ENCODE assay signal across 19 mouse cellular contexts in genomic region chr5:120286787-120287186, GRCm38 (mm10).
DNase-seq lines count a peak whose midpoint lies in the region; ATAC-seq lines count a peak whose summit lies in the region.
"Had no signal": no experiment of that assay in that cellular context is flagged by ENCODE, and none has a peak within 500 bp of the region (broad histone marks: within the 10 kb centered on the region; RNA-seq: fewer than 3 reads in every experiment).

No protein-coding gene starts in this region.

- H3K27ac ChIP-seq in forebrain, embryonic 10.5 days = peak overlapping the region; percentile 77
- no peak overlapping the region for H3K27ac ChIP-seq in forebrain, embryonic 12.5 days
- H3K27ac ChIP-seq in neural tube, embryonic 14.5 days (ENCODE audit: low read depth, low read length) = no peak overlapping the region
- peak overlapping the region; percentile 65 for H3K27ac ChIP-seq in midbrain, embryonic 14.5 days (replicated peaks; ENCODE audit: low read depth, low read length)
- H3K27ac ChIP-seq: embryonic facial prominence, embryonic 15.5 days; forebrain, embryonic 13.5 days; hindbrain, embryonic 15.5 days; limb, embryonic 15.5 days; neural tube, embryonic 12.5 days had no signal

- no peak overlapping the region for H3K4me2 ChIP-seq in forebrain, embryonic 12.5 days
- no peak overlapping the region for H3K4me2 ChIP-seq in neural tube, embryonic 14.5 days (ENCODE audit: low read depth, low read length)
- H3K4me2 ChIP-seq in midbrain, embryonic 14.5 days (ENCODE audit: low read length) = no peak overlapping the region
- H3K4me2 ChIP-seq: embryonic facial prominence, embryonic 15.5 days; forebrain, embryonic 13.5 days; hindbrain, embryonic 15.5 days; limb, embryonic 15.5 days; neural tube, embryonic 12.5 days had no signal

- peaks cover 14% of the 10 kb centered on the region for H3K9me3 ChIP-seq in forebrain, embryonic 10.5 days
- no peaks in the 10 kb centered on the region for H3K9me3 ChIP-seq in forebrain, embryonic 12.5 days
- H3K9me3 ChIP-seq in neural tube, embryonic 14.5 days (ENCODE audit: control insufficient read depth, low read length) = no peaks in the 10 kb centered on the region
- no peaks in the 10 kb centered on the region for H3K9me3 ChIP-seq in midbrain, embryonic 14.5 days (ENCODE audit: control insufficient read depth, low read length)
- H3K9me3 ChIP-seq: hindbrain, embryonic 15.5 days; limb, embryonic 15.5 days had no signal

- ATAC-seq in forebrain, embryonic 12.5 days (ENCODE audit: low FRiP score) = no peak
- peak; percentile 32; the same call in 1 of the 2 replicates for ATAC-seq in neural tube, embryonic 14.5 days (ENCODE audit: low read depth)
- peak; percentile 17; the same call in 1 of the 2 replicates for ATAC-seq in midbrain, embryonic 14.5 days (ENCODE audit: low FRiP score, low TSS enrichment)
- ATAC-seq: activated CD4-positive, CD25-positive, alpha-beta regulatory T cell, adult 4 months; forebrain, embryonic 13.5 days; Patski had no signal

- no peak overlapping the region for H3K4me3 ChIP-seq in forebrain, embryonic 10.5 days
- no peak overlapping the region for H3K4me3 ChIP-seq in forebrain, embryonic 12.5 days (replicated peaks)
- no peak overlapping the region for H3K4me3 ChIP-seq in neural tube, embryonic 14.5 days (ENCODE audit: low read depth, low read length)
- H3K4me3 ChIP-seq in midbrain, embryonic 14.5 days (replicated peaks; ENCODE audit: low read depth, low read length) = no peak overlapping the region
- H3K4me3 ChIP-seq: embryonic facial prominence, embryonic 15.5 days; forebrain, embryonic 13.5 days; hindbrain, embryonic 15.5 days; limb, embryonic 15.5 days; neural tube, embryonic 12.5 days had no signal

- H3K27me3 ChIP-seq in forebrain, embryonic 10.5 days (ENCODE audit: poor library complexity, severe bottlenecking) = peaks cover 82% of the 10 kb centered on the region
- peaks cover 72% of the 10 kb centered on the region for H3K27me3 ChIP-seq in forebrain, embryonic 12.5 days
- no peaks in the 10 kb centered on the region for H3K27me3 ChIP-seq in neural tube, embryonic 14.5 days (ENCODE audit: control insufficient read depth, insufficient read depth, low read length)
- 0 out of 2 replicates have a peak, but pooled peaks cover 9% of the 10 kb centered on the region for H3K27me3 ChIP-seq in midbrain, embryonic 14.5 days (ENCODE audit: control insufficient read depth, insufficient read depth, low read length)
- H3K27me3 ChIP-seq: hindbrain, embryonic 15.5 days had no signal

- no peak for DNase-seq in forebrain, embryonic 10.5 days (ENCODE audit: extremely low spot score, low spot score)
- no peak for DNase-seq in neural tube, embryonic 10.5 days (ENCODE audit: extremely low spot score, low spot score)
- DNase-seq in midbrain, embryonic 14.5 days = no peak
- DNase-seq in left cerebral cortex, adult 9 months (ENCODE audit: low spot score in 2 of 2) = no peak
- no peak for DNase-seq in urinary bladder, postnatal 25 days (ENCODE audit: low spot score)
- DNase-seq: adrenal gland, postnatal 36 days; cerebellum, adult 9-11 months; embryo, embryonic 11 days; kidney, adult 2 months; kidney, postnatal 14 days had no signal

- peaks cover 61% of the 10 kb centered on the region for H3K4me1 ChIP-seq in forebrain, embryonic 10.5 days
- H3K4me1 ChIP-seq in forebrain, embryonic 12.5 days = peaks cover 39% of the 10 kb centered on the region
- H3K4me1 ChIP-seq in neural tube, embryonic 14.5 days (ENCODE audit: control insufficient read depth, insufficient read depth, low read length) = peaks cover 4% of the 10 kb centered on the region; the same call in 1 of the 2 replicates
- peaks cover 33% of the 10 kb centered on the region for H3K4me1 ChIP-seq in midbrain, embryonic 14.5 days (ENCODE audit: control insufficient read depth, insufficient read depth, low read length)
- H3K4me1 ChIP-seq: embryonic facial prominence, embryonic 15.5 days; limb, embryonic 15.5 days had no signal

- no peak overlapping the region for H3K9ac ChIP-seq in forebrain, embryonic 12.5 days
- no peak overlapping the region for H3K9ac ChIP-seq in neural tube, embryonic 14.5 days (replicated peaks; ENCODE audit: low read depth, low read length)
- H3K9ac ChIP-seq in midbrain, embryonic 14.5 days (replicated peaks; ENCODE audit: low read length) = no peak overlapping the region
- H3K9ac ChIP-seq: embryonic facial prominence, embryonic 15.5 days; forebrain, embryonic 13.5 days; hindbrain, embryonic 15.5 days; limb, embryonic 15.5 days; neural tube, embryonic 12.5 days had no signal

- 79% methylated on average over 4 of the region's 4 CpGs for WGBS in forebrain, embryonic 10.5 days
- WGBS in forebrain, embryonic 12.5 days = 86% methylated on average over 4 of the region's 4 CpGs
- WGBS in neural tube, embryonic 14.5 days = 56% methylated on average over 4 of the region's 4 CpGs
- 65% methylated on average over 4 of the region's 4 CpGs for WGBS in midbrain, embryonic 14.5 days

- no peaks in the 10 kb centered on the region for H3K36me3 ChIP-seq in forebrain, embryonic 10.5 days (replicated peaks)
- H3K36me3 ChIP-seq in forebrain, embryonic 12.5 days (replicated peaks) = no peaks in the 10 kb centered on the region
- no peaks in the 10 kb centered on the region for H3K36me3 ChIP-seq in neural tube, embryonic 14.5 days (ENCODE audit: control insufficient read depth, insufficient read depth, low read length)
- H3K36me3 ChIP-seq in midbrain, embryonic 14.5 days (ENCODE audit: control insufficient read depth, insufficient read depth, low read length) = no peaks in the 10 kb centered on the region
- H3K36me3 ChIP-seq: embryonic facial prominence, embryonic 15.5 days; hindbrain, embryonic 15.5 days; limb, embryonic 15.5 days; neural tube, embryonic 12.5 days had no signal

Comparison
In these comparisons a context has a peak if more than half of its experiments do, and no peak if none do; other contexts are left out.
1. H3K27ac ChIP-seq: peak in forebrain, embryonic 10.5 days (single experiment) and midbrain, embryonic 14.5 days (single experiment); none in forebrain, embryonic 12.5 days (single experiment) and neural tube, embryonic 14.5 days (single experiment).